9 mouse cellular contexts compared by ENCODE assay signal in genomic region chr19:12796328-12796931, GRCm38 (mm10). TPM values are rescaled to one million over a fixed set of nuclear protein-coding genes. Genes with fewer than 3 reads are reported as not detected.
DNase-seq lines count a peak whose midpoint lies in the region; ATAC-seq and TF ChIP-seq lines count a peak whose summit lies in the region.
"Had no signal": no experiment of that assay in that cellular context is flagged by ENCODE, and none has a peak within 500 bp of the region (broad histone marks: within the 10 kb centered on the region; RNA-seq: fewer than 3 reads in every experiment).

No protein-coding gene starts in this region.

- H3K4me3 ChIP-seq in forebrain, embryonic 11.5 days (ENCODE audit: low read depth, low read length) = peak overlapping the region; percentile 93
- peak overlapping the region; percentile 97 for H3K4me3 ChIP-seq in hindbrain, postnatal 0 days (ENCODE audit: low read length)
- peak overlapping the region; percentile 70 for H3K4me3 ChIP-seq in lung, adult 2 months (replicated peaks; ENCODE audit: extremely low read depth, low read depth, low read length)
- H3K4me3 ChIP-seq in neural tube, embryonic 14.5 days (ENCODE audit: low read depth, low read length) = peak overlapping the region; percentile 88

- WGBS in forebrain, embryonic 11.5 days = under 1% methylated on average over 29 of the region's 29 CpGs
- 0% methylated on average over 29 of the region's 29 CpGs for WGBS in hindbrain, postnatal 0 days
- WGBS in lung, adult 2 months = 0% methylated on average over 29 of the region's 29 CpGs
- under 1% methylated on average over 29 of the region's 29 CpGs for WGBS in neural tube, embryonic 14.5 days

- H3K36me3 ChIP-seq in forebrain, embryonic 11.5 days (ENCODE audit: control insufficient read depth, insufficient read depth, low read length) = no peaks in the 10 kb centered on the region
- no peaks in the 10 kb centered on the region for H3K36me3 ChIP-seq in hindbrain, postnatal 0 days (ENCODE audit: insufficient read depth, low read length)
- H3K36me3 ChIP-seq in neural tube, embryonic 14.5 days (ENCODE audit: control insufficient read depth, insufficient read depth, low read length) = no peaks in the 10 kb centered on the region

- no peaks in the 10 kb centered on the region for H3K9me3 ChIP-seq in forebrain, embryonic 11.5 days (ENCODE audit: control insufficient read depth, low read length)
- no peaks in the 10 kb centered on the region for H3K9me3 ChIP-seq in hindbrain, postnatal 0 days (ENCODE audit: low read length)
- no peaks in the 10 kb centered on the region for H3K9me3 ChIP-seq in neural tube, embryonic 14.5 days (ENCODE audit: control insufficient read depth, low read length)

- no peaks in the 10 kb centered on the region; the same call in 1 of the 2 replicates for H3K4me1 ChIP-seq in forebrain, embryonic 11.5 days (replicated peaks; ENCODE audit: control insufficient read depth, insufficient read depth, low read length)
- peaks cover 5% of the 10 kb centered on the region; the same call in 1 of the 2 replicates for H3K4me1 ChIP-seq in hindbrain, postnatal 0 days (ENCODE audit: insufficient read depth, low read length)
- peaks cover 3% of the 10 kb centered on the region; the same call in 1 of the 2 replicates for H3K4me1 ChIP-seq in lung, adult 2 months (ENCODE audit: control insufficient read depth, insufficient read depth, low read length)
- peaks cover 10% of the 10 kb centered on the region; the same call in 1 of the 2 replicates for H3K4me1 ChIP-seq in neural tube, embryonic 14.5 days (ENCODE audit: control insufficient read depth, insufficient read depth, low read length)

- H3K27me3 ChIP-seq in forebrain, embryonic 11.5 days (ENCODE audit: control insufficient read depth, insufficient read depth, low read length) = no peaks in the 10 kb centered on the region
- no peaks in the 10 kb centered on the region for H3K27me3 ChIP-seq in hindbrain, postnatal 0 days (ENCODE audit: insufficient read depth, low read length)
- no peaks in the 10 kb centered on the region for H3K27me3 ChIP-seq in neural tube, embryonic 14.5 days (ENCODE audit: control insufficient read depth, insufficient read depth, low read length)

- peak overlapping the region; percentile 77 for H3K4me2 ChIP-seq in forebrain, embryonic 11.5 days (ENCODE audit: low read depth, low read length, severe bottlenecking)
- peak overlapping the region; percentile 86 for H3K4me2 ChIP-seq in hindbrain, postnatal 0 days (ENCODE audit: low read depth, low read length)
- peak overlapping the region; percentile 73 for H3K4me2 ChIP-seq in neural tube, embryonic 14.5 days (ENCODE audit: low read depth, low read length)

- peak overlapping the region; percentile 71 for H3K9ac ChIP-seq in forebrain, embryonic 11.5 days (ENCODE audit: low read length)
- H3K9ac ChIP-seq in hindbrain, postnatal 0 days (replicated peaks; ENCODE audit: low read length) = peak overlapping the region; percentile 99
- peak overlapping the region; percentile 39 for H3K9ac ChIP-seq in neural tube, embryonic 14.5 days (replicated peaks; ENCODE audit: low read depth, low read length)

- peak; percentile 68 for DNase-seq in embryo, embryonic 10 days (ENCODE audit: low spot score)
- DNase-seq in embryo, embryonic 9.5 days (ENCODE audit: extremely low spot score) = no peak
- DNase-seq in adrenal gland, adult 2 months = peak; percentile 80
- peak; percentile 74 for DNase-seq in forebrain, embryonic 11.5 days (ENCODE audit: low spot score)
- peak; percentile 57 for DNase-seq in hindbrain, postnatal 0 days (ENCODE audit: low spot score)
- peak; percentile 88 for DNase-seq in lung, adult 2 months
- peak; percentile 85 for DNase-seq in thymus, postnatal 0 days (ENCODE audit: low spot score)

- peak; percentile 1; the same call in 1 of the 2 replicates for ATAC-seq in forebrain, embryonic 11.5 days (replicated peaks; ENCODE audit: low FRiP score)
- ATAC-seq in hindbrain, postnatal 0 days = no peak
- ATAC-seq in neural tube, embryonic 14.5 days (ENCODE audit: low read depth) = peak; percentile 7

- no peak; the same call in 1 of the 2 replicates for TF ChIP-seq CTCF in hindbrain, postnatal 0 days (IDR thresholded peaks at IDR 0.05; ENCODE audit: low read depth)
- TF ChIP-seq CTCF in lung, adult 2 months (IDR thresholded peaks at IDR 0.05; ENCODE audit: insufficient read depth, low read length) = no peak

- peak; percentile 65; the same call in 1 of the 2 replicates for TF ChIP-seq POLR2A in lung, adult 2 months (IDR thresholded peaks at IDR 0.05; ENCODE audit: borderline replicate concordance, extremely low read depth, low read depth, low read length)

- H3K27ac ChIP-seq in forebrain, embryonic 11.5 days (ENCODE audit: low read depth, low read length) = peak overlapping the region; percentile 94
- peak overlapping the region; percentile 100 for H3K27ac ChIP-seq in hindbrain, postnatal 0 days
- H3K27ac ChIP-seq in neural tube, embryonic 14.5 days (ENCODE audit: low read depth, low read length) = peak overlapping the region; percentile 99

RNA-seq across cellular contexts. Expression of gene Lpxn, which starts 0.4 kb away (rescaled TPM):
- total RNA-seq in adrenal gland, adult 2 months (2021) = 1 to 10 TPM; 2.2 to 2.6 TPM
- 1.3 and 1.9 TPM in 2 replicates for polyA plus RNA-seq in adrenal gland, adult 2 months (2012; rRNA removed)
- 1.2 and 1.3 TPM in 2 replicates for polyA plus RNA-seq in forebrain, embryonic 11.5 days (2014; fragmentation: Nextera tagmentation; extraction: Ambion mirVana)
- 0.83 and 1.8 TPM in 2 replicates for total RNA-seq in hindbrain, postnatal 0 days (2014; rRNA removed)
- polyA plus RNA-seq in hindbrain, postnatal 0 days (2015; fragmentation: Nextera tagmentation; extraction: Ambion mirVana) = 1.1 and 1.2 TPM in 2 replicates
- polyA plus RNA-seq in lung, adult 2 months (2012; rRNA removed) = 3.8 and 6.1 TPM in 2 replicates
- polyA plus RNA-seq in neural tube, embryonic 14.5 days (2014; fragmentation: Nextera tagmentation; extraction: Ambion mirVana) = 0.75 and 1.6 TPM in 2 replicates
- polyA plus RNA-seq in thymus, postnatal 0 days (2015; fragmentation: Nextera tagmentation; extraction: Ambion mirVana) = 43.3 and 48.2 TPM in 2 replicates

RNA-seq across cellular contexts. Expression of gene Zfp91, which starts 0.5 kb away (rescaled TPM):
- total RNA-seq in adrenal gland, adult 2 months (2021) = 10 to 100 TPM; 75.0 to 81.0 TPM
- 11.5 and 13.2 TPM in 2 replicates for polyA plus RNA-seq in adrenal gland, adult 2 months (2012; rRNA removed)
- 11.6 and 11.9 TPM in 2 replicates for polyA plus RNA-seq in forebrain, embryonic 11.5 days (2014; fragmentation: Nextera tagmentation; extraction: Ambion mirVana)
- total RNA-seq in hindbrain, postnatal 0 days (2014; rRNA removed) = 42.5 and 49.1 TPM in 2 replicates
- polyA plus RNA-seq in hindbrain, postnatal 0 days (2015; fragmentation: Nextera tagmentation; extraction: Ambion mirVana) = 13.4 and 14.1 TPM in 2 replicates
- polyA plus RNA-seq in lung, adult 2 months (2012; rRNA removed) = 10.9 and 14.7 TPM in 2 replicates
- 9.1 and 11.7 TPM in 2 replicates for polyA plus RNA-seq in neural tube, embryonic 14.5 days (2014; fragmentation: Nextera tagmentation; extraction: Ambion mirVana)
- 14.8 and 18.2 TPM in 2 replicates for polyA plus RNA-seq in thymus, postnatal 0 days (2015; fragmentation: Nextera tagmentation; extraction: Ambion mirVana)

RNA-seq across cellular contexts. Expression of gene Cntf, which starts 31.0 kb away (rescaled TPM):
- 1 to 10 TPM; 2.4 to 2.6 TPM for total RNA-seq in adrenal gland, adult 2 months (2021)
- not detected in 2 replicates for polyA plus RNA-seq in adrenal gland, adult 2 months (2012; rRNA removed)
- 0.37 and 0.80 TPM in 2 replicates for polyA plus RNA-seq in forebrain, embryonic 11.5 days (2014; fragmentation: Nextera tagmentation; extraction: Ambion mirVana)
- total RNA-seq in hindbrain, postnatal 0 days (2014; rRNA removed) = 0.42 and 1.3 TPM in 2 replicates
- polyA plus RNA-seq in hindbrain, postnatal 0 days (2015; fragmentation: Nextera tagmentation; extraction: Ambion mirVana) = 0.83 and 1.5 TPM in 2 replicates
- 0.70 and 1.0 TPM in 2 replicates for polyA plus RNA-seq in lung, adult 2 months (2012; rRNA removed)
- polyA plus RNA-seq in neural tube, embryonic 14.5 days (2014; fragmentation: Nextera tagmentation; extraction: Ambion mirVana) = 0.42 and 1.3 TPM in 2 replicates
- 0.93 and 1.6 TPM in 2 replicates for polyA plus RNA-seq in thymus, postnatal 0 days (2015; fragmentation: Nextera tagmentation; extraction: Ambion mirVana)

RNA-seq across cellular contexts. Expression of gene Gm5244, which starts 50.1 kb away (rescaled TPM):
- not detected for total RNA-seq in adrenal gland, adult 2 months (2021)
- polyA plus RNA-seq in adrenal gland, adult 2 months (2012; rRNA removed) = not detected in 2 replicates
- not detected in 2 replicates for polyA plus RNA-seq in forebrain, embryonic 11.5 days (2014; fragmentation: Nextera tagmentation; extraction: Ambion mirVana)
- not detected in 2 replicates for total RNA-seq in hindbrain, postnatal 0 days (2014; rRNA removed)
- polyA plus RNA-seq in hindbrain, postnatal 0 days (2015; fragmentation: Nextera tagmentation; extraction: Ambion mirVana) = not detected in 2 replicates
- not detected in 2 replicates for polyA plus RNA-seq in lung, adult 2 months (2012; rRNA removed)
- polyA plus RNA-seq in neural tube, embryonic 14.5 days (2014; fragmentation: Nextera tagmentation; extraction: Ambion mirVana) = not detected in 2 replicates
- polyA plus RNA-seq in thymus, postnatal 0 days (2015; fragmentation: Nextera tagmentation; extraction: Ambion mirVana) = not detected in 2 replicates
- total RNA-seq: left cerebral cortex, postnatal 14 days had no signal

Comparison
In these comparisons a context has a peak if more than half of its experiments do, and no peak if none do; other contexts are left out.
1. H3K9ac ChIP-seq: peak in every context shown above with its lines; median percentile 99 in hindbrain, postnatal 0 days; 71 in forebrain, embryonic 11.5 days; 39 in neural tube, embryonic 14.5 days.